Mouse (Mus musculus): ENCODE measurements around the gene Ppil6.

DNA sequence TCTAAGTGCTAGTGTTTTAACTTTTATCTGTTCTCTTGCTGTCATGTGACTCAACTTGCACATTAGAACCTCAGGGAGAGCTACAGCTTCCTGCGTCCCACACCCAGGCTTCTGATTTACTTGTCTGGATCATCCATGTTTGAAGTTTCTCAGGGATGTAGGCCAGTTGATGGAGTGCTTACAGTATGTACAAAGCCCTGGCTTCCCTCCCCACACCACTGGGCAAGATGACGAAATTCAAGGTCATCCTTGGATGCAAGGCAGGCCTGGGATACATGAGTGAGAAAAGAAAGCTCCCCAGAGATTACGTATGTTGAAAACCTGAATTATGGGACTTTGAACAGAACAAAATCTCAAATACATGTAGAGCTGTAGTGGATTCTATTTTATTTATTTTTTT is 37.4 kb upstream of the Ppil6 start:
- TF ChIP-seq POLR2A (IDR thresholded peaks at IDR 0.05; ENCODE audit: low read depth, low read length): no peak
- no peak for TF ChIP-seq CTCF (IDR thresholded peaks at IDR 0.05; ENCODE audit: borderline replicate concordance, insufficient read depth, low read length)
